Mouse (Mus musculus) embryonic fibroblast, embryonic 13.5 days (primary cell): ENCODE results near the gene Hibadh.

Experiments used
- CTCF ChIP-seq: IDR thresholded peaks from 2 replicates; pipeline ENCODE4 v1.5.1; 2011; ENCODE audit warnings: mild to moderate bottlenecking, control low read depth, low read length, moderate library complexity, borderline replicate concordance; ENCODE audit not compliant: insufficient read depth
- POLR2A ChIP-seq: IDR thresholded peaks from 2 replicates; pipeline ENCODE4 v1.6.1; 2011; ENCODE audit warnings: low read depth, mild to moderate bottlenecking, control low read depth, low read length, moderate library complexity

GRCm38 (mm10) chr6:52577270-52577669 is 62.9 kb downstream of the Hibadh start:
- no peak for TF ChIP-seq POLR2A
- TF ChIP-seq CTCF: no peak
